Mouse (Mus musculus): ENCODE results near the gene H3f3a.

The H3f3a gene

GRCm38 (mm10) chr1:180822276-180822675 is 8.5 kb upstream of the H3f3a start:
- no peak for DNase-seq

- DNase-seq = no peak
These were observed 7.4 kb upstream of the H3f3a start for GRCm38 (mm10) chr1:180821101-180821500.

- DNase-seq = no peak
These were observed 4.3 kb upstream of the H3f3a start for GRCm38 (mm10) chr1:180818000-180818399.

- no peak for DNase-seq
These were observed 1.8 kb upstream of the H3f3a start for GRCm38 (mm10) chr1:180815371-180816024.

GRCm38 (mm10) chr1:180813409-180813884 is 296 bp downstream of the H3f3a start:
- DNase-seq = peak; percentile 95 to 97

GRCm38 (mm10) chr1:180812463-180813408 is 1.0 kb downstream of the H3f3a start:
- DNase-seq = peak; percentile 58 to 75

GRCm38 (mm10) chr1:180811596-180812462 is 1.9 kb downstream of the H3f3a start:
- peak; percentile 29 to 37 for DNase-seq

- DNase-seq = peak in 1 of 2 experiments; percentile 26
These were observed 2.8 kb downstream of the H3f3a start for GRCm38 (mm10) chr1:180810976-180811375.

GRCm38 (mm10) chr1:180808831-180809230 is 4.9 kb downstream of the H3f3a start:
- no peak for DNase-seq

- no peak for DNase-seq
These were observed 9.9 kb downstream of the H3f3a start for GRCm38 (mm10) chr1:180803881-180804280.

GRCm38 (mm10) chr1:180801466-180801994 is 12.2 kb downstream of the H3f3a start:
- no peak for DNase-seq

- no peak for DNase-seq
These were observed 12.9 kb downstream of the H3f3a start for GRCm38 (mm10) chr1:180800814-180801213.

GRCm38 (mm10) chr1:180800022-180800421 is 13.7 kb downstream of the H3f3a start:
- no peak for DNase-seq

- DNase-seq = no peak
These were observed 14.5 kb downstream of the H3f3a start for GRCm38 (mm10) chr1:180799253-180799652.

GRCm38 (mm10) chr1:180798660-180799059 is 15.1 kb downstream of the H3f3a start:
- no peak for DNase-seq

GRCm38 (mm10) chr1:180794170-180794569 is 19.6 kb downstream of the H3f3a start:
- DNase-seq = peak; percentile 37 to 55

GRCm38 (mm10) chr1:180793445-180794117 is 20.2 kb downstream of the H3f3a start:
- peak; percentile 64 to 79 for DNase-seq

GRCm38 (mm10) chr1:180792814-180793213 is 20.9 kb downstream of the H3f3a start:
- DNase-seq = no peak

GRCm38 (mm10) chr1:180791821-180792480 is 21.8 kb downstream of the H3f3a start:
- no peak for DNase-seq

- DNase-seq = no peak
These were observed 30.2 kb downstream of the H3f3a start for GRCm38 (mm10) chr1:180783580-180783928.

- peak; percentile 56 to 65 for DNase-seq
These were observed 30.7 kb downstream of the H3f3a start for GRCm38 (mm10) chr1:180782906-180783579.
